Mouse (Mus musculus): Measurements from ENCODE around the gene Rnaseh2b. TPM values are rescaled to one million over a fixed set of nuclear protein-coding genes. Genes with fewer than 3 reads are reported as not detected.

Rnaseh2b gene
- total RNA-seq, 2 experiments from 2014 or later: 18.7 to 19.0 TPM

Other genes with a start within 250 kb of the Rnaseh2b start
- 1 to 10 TPM; 8.1 to 9.8 TPM for gene Dleu7, start 458 bp downstream of the Rnaseh2b start, total RNA-seq (2021)
- under 1 TPM; 0.38 to 0.55 TPM for gene Gucy1b2, start 163.7 kb downstream of the Rnaseh2b start, total RNA-seq (2021)